Mouse (Mus musculus) monocyte, adult 59 days (primary cell): ENCODE results near the gene Dennd2c. TPM values are rescaled to one million over a fixed set of nuclear protein-coding genes. Genes with fewer than 3 reads are reported as not detected.

ENCODE experiments used
- total RNA-seq, 2 experiments: library from RNA; stranded (reverse); gene quantifications; one replicate each; pipeline ENCODE4 v1.2.4; 2023

Dennd2c gene
- 1 to 10 TPM; 2.5 to 2.8 TPM for total RNA-seq

GRCm38 (mm10) chr3:103102454-103103390 lies at the start of gene Dennd2c:
Gene Dennd2c (plus strand): TSS chr3:103102604.

GRCm38 (mm10) chr3:103058207-103059157 lies 43.9 kb upstream of the Dennd2c start, which contains the start of gene Nras:
Gene Nras (plus strand): TSS chr3:103058285.

GRCm38 (mm10) chr3:103073771-103074170 lies 28.6 kb upstream of the Dennd2c start, which contains the start of gene Ampd1:
Gene Ampd1 (plus strand): TSS chr3:103074014.

GRCm38 (mm10) chr3:103171505-103172267 lies 69.3 kb downstream of the Dennd2c start, which contains the start of gene Bcas2:
Gene Bcas2 (plus strand): TSS chr3:103171655.

Other genes starting within 250 kb of the Dennd2c start
- gene Sycp1, start 166.5 kb upstream of the Dennd2c start, total RNA-seq: not detected
- not detected for gene Nr1h5, start 138.5 kb upstream of the Dennd2c start, total RNA-seq
- gene Sike1, start 106.9 kb upstream of the Dennd2c start, total RNA-seq: 10 to 100 TPM; 58.9 to 66.0 TPM
- 100 to 1,000 TPM; 340 to 373 TPM for gene Csde1, start 82.2 kb upstream of the Dennd2c start, total RNA-seq
- 100 to 1,000 TPM in 1 of 2 experiments, 10 to 100 TPM in 1; 95.4 to 101 TPM for gene Nras, start 44.3 kb upstream of the Dennd2c start, total RNA-seq
- gene Ampd1, start 28.6 kb upstream of the Dennd2c start, total RNA-seq: not detected
- 10 to 100 TPM; 53.0 to 56.8 TPM for gene Bcas2, start 69.1 kb downstream of the Dennd2c start, total RNA-seq
- 10 to 100 TPM; 46.2 to 47.5 TPM for gene Trim33, start 176.7 kb downstream of the Dennd2c start, total RNA-seq